Mouse (Mus musculus): Measurements from ENCODE around the gene Zfp106. TPM values are rescaled to one million over a fixed set of nuclear protein-coding genes. Genes with fewer than 3 reads are reported as not detected.

Gene Zfp106
- polyA plus RNA-seq (2014; fragmentation: Nextera tagmentation; extraction: Ambion mirVana), result 44.2 and 54.5 TPM in 2 replicates

GRCm38 (mm10) chr2:120563235-120563990 is at the start of gene Zfp106:
Zfp106 (minus strand) TSS chr2:120563843.
- H3K9me3 ChIP-seq (ENCODE audit: control insufficient read depth, low read length), result no peaks in the 10 kb centered on the region
- peak within 1 kb of the TSS; percentile 74 for H3K27ac ChIP-seq (ENCODE audit: low read depth, low read length)
- no peaks in the 10 kb centered on the region for H3K36me3 ChIP-seq (ENCODE audit: control insufficient read depth, insufficient read depth, low read length)
- H3K4me3 ChIP-seq (ENCODE audit: low read depth, low read length), result peak within 1 kb of the TSS; percentile 84
- H3K9ac ChIP-seq (replicated peaks; ENCODE audit: low read depth, low read length), result peak within 1 kb of the TSS; percentile 82
- H3K27me3 ChIP-seq (ENCODE audit: control insufficient read depth, insufficient read depth, low read length), result no peaks in the 10 kb centered on the region
- peaks cover 7% of the 10 kb centered on the region; the same call in 1 of the 2 replicates for H3K4me1 ChIP-seq (ENCODE audit: control insufficient read depth, insufficient read depth, low read length)
- H3K4me2 ChIP-seq (ENCODE audit: low read depth, low read length), result peak within 1 kb of the TSS; percentile 87
- WGBS, result under 1% methylated on average over 50 of the region's 50 CpGs
- ATAC-seq (ENCODE audit: low read depth), result peak; percentile 89

- H3K4me3 ChIP-seq (ENCODE audit: low read depth, low read length), result peak within 1 kb of the TSS; percentile 71
- peak within 1 kb of the TSS; percentile 79 for H3K9ac ChIP-seq (replicated peaks; ENCODE audit: low read depth, low read length)
- peaks cover 3% of the 10 kb centered on the region; the same call in 1 of the 2 replicates for H3K36me3 ChIP-seq (ENCODE audit: control insufficient read depth, insufficient read depth, low read length)
- ATAC-seq (ENCODE audit: low read depth), result peak; percentile 98
- peak within 1 kb of the TSS; percentile 89 for H3K4me2 ChIP-seq (ENCODE audit: low read depth, low read length)
- H3K9me3 ChIP-seq (ENCODE audit: control insufficient read depth, low read length), result no peaks in the 10 kb centered on the region
- peaks cover 16% of the 10 kb centered on the region for H3K4me1 ChIP-seq (ENCODE audit: control insufficient read depth, insufficient read depth, low read length)
- no peaks in the 10 kb centered on the region for H3K27me3 ChIP-seq (ENCODE audit: control insufficient read depth, insufficient read depth, low read length)
- H3K27ac ChIP-seq (ENCODE audit: low read depth, low read length), result peak within 1 kb of the TSS; percentile 89
- WGBS, result under 1% methylated on average over 52 of the region's 52 CpGs
These were observed 45.4 kb upstream of the Zfp106 start, which contains the start of the genes Haus2 and Lrrc57 for GRCm38 (mm10) chr2:120608830-120609723. Haus2 (plus strand) TSS chr2:120609383. Lrrc57 (minus strand) TSS chr2:120609520.

- ATAC-seq (ENCODE audit: low read depth), result no peak
- Histone ChIP-seq H3K27me3 (ENCODE audit: control insufficient read depth, insufficient read depth, low read length) (no peaks in the 10 kb centered on the region), H3K9ac (replicated peaks; ENCODE audit: low read depth, low read length) (no peak overlapping the region), H3K4me2 (ENCODE audit: low read depth, low read length) (no peak overlapping the region), H3K4me1 (ENCODE audit: control insufficient read depth, insufficient read depth, low read length) (peaks cover 16% of the 10 kb centered on the region), H3K4me3 (ENCODE audit: low read depth, low read length) (no peak overlapping the region), H3K36me3 (ENCODE audit: control insufficient read depth, insufficient read depth, low read length) (peaks cover 7% of the 10 kb centered on the region), H3K9me3 (ENCODE audit: control insufficient read depth, low read length) (no peaks in the 10 kb centered on the region), H3K27ac (ENCODE audit: low read depth, low read length) (no peak overlapping the region)
- WGBS, result 92% methylated on average over 6 of the region's 6 CpGs
These were observed 42.5 kb upstream of the Zfp106 start for GRCm38 (mm10) chr2:120606021-120606690.

- H3K9me3 ChIP-seq (ENCODE audit: control insufficient read depth, low read length), result no peaks in the 10 kb centered on the region
- peaks cover 20% of the 10 kb centered on the region for H3K36me3 ChIP-seq (ENCODE audit: control insufficient read depth, insufficient read depth, low read length)
- no peaks in the 10 kb centered on the region for H3K4me1 ChIP-seq (ENCODE audit: control insufficient read depth, insufficient read depth, low read length)
- H3K4me2 ChIP-seq (ENCODE audit: low read depth, low read length), result no peak overlapping the region
- H3K27me3 ChIP-seq (ENCODE audit: control insufficient read depth, insufficient read depth, low read length), result no peaks in the 10 kb centered on the region
- no peak overlapping the region for H3K9ac ChIP-seq (replicated peaks; ENCODE audit: low read depth, low read length)
- 91% methylated on average over 4 of the region's 4 CpGs for WGBS
- no peak overlapping the region for H3K4me3 ChIP-seq (ENCODE audit: low read depth, low read length)
- ATAC-seq (ENCODE audit: low read depth), result no peak
- no peak overlapping the region for H3K27ac ChIP-seq (ENCODE audit: low read depth, low read length)
These were observed 35.9 kb upstream of the Zfp106 start for GRCm38 (mm10) chr2:120599506-120599905.

- no peak overlapping the region for H3K9ac ChIP-seq (replicated peaks; ENCODE audit: low read depth, low read length)
- no peaks in the 10 kb centered on the region for H3K4me1 ChIP-seq (ENCODE audit: control insufficient read depth, insufficient read depth, low read length)
- H3K4me3 ChIP-seq (ENCODE audit: low read depth, low read length), result no peak overlapping the region
- ATAC-seq (ENCODE audit: low read depth), result no peak
- WGBS, result 91% methylated on average over 2 of the region's 2 CpGs
- no peaks in the 10 kb centered on the region for H3K27me3 ChIP-seq (ENCODE audit: control insufficient read depth, insufficient read depth, low read length)
- no peak overlapping the region for H3K4me2 ChIP-seq (ENCODE audit: low read depth, low read length)
- no peaks in the 10 kb centered on the region for H3K9me3 ChIP-seq (ENCODE audit: control insufficient read depth, low read length)
- no peak overlapping the region for H3K27ac ChIP-seq (ENCODE audit: low read depth, low read length)
- H3K36me3 ChIP-seq (ENCODE audit: control insufficient read depth, insufficient read depth, low read length), result peaks cover 15% of the 10 kb centered on the region
These were observed 34.1 kb upstream of the Zfp106 start for GRCm38 (mm10) chr2:120597734-120598133.

GRCm38 (mm10) chr2:120592227-120592626 is 28.6 kb upstream of the Zfp106 start:
- Histone ChIP-seq H3K9ac (replicated peaks; ENCODE audit: low read depth, low read length) (no peak overlapping the region), H3K36me3 (ENCODE audit: control insufficient read depth, insufficient read depth, low read length) (peaks cover 7% of the 10 kb centered on the region; the same call in 1 of the 2 replicates), H3K27ac (ENCODE audit: low read depth, low read length) (no peak overlapping the region), H3K4me2 (ENCODE audit: low read depth, low read length) (no peak overlapping the region), H3K4me3 (ENCODE audit: low read depth, low read length) (no peak overlapping the region), H3K27me3 (ENCODE audit: control insufficient read depth, insufficient read depth, low read length) (no peaks in the 10 kb centered on the region), H3K9me3 (ENCODE audit: control insufficient read depth, low read length) (no peaks in the 10 kb centered on the region), H3K4me1 (ENCODE audit: control insufficient read depth, insufficient read depth, low read length) (no peaks in the 10 kb centered on the region)
- 91% methylated on average over 1 of the region's 1 CpGs for WGBS
- ATAC-seq (ENCODE audit: low read depth), result no peak

- H3K4me1 ChIP-seq (ENCODE audit: control insufficient read depth, insufficient read depth, low read length), result no peaks in the 10 kb centered on the region
- H3K4me2 ChIP-seq (ENCODE audit: low read depth, low read length), result no peak overlapping the region
- no peak for ATAC-seq (ENCODE audit: low read depth)
- H3K27ac ChIP-seq (ENCODE audit: low read depth, low read length), result no peak overlapping the region
- 90% methylated on average over 5 of the region's 5 CpGs for WGBS
- H3K9me3 ChIP-seq (ENCODE audit: control insufficient read depth, low read length), result no peaks in the 10 kb centered on the region
- H3K27me3 ChIP-seq (ENCODE audit: control insufficient read depth, insufficient read depth, low read length), result no peaks in the 10 kb centered on the region
- H3K36me3 ChIP-seq (ENCODE audit: control insufficient read depth, insufficient read depth, low read length), result peaks cover 15% of the 10 kb centered on the region
- no peak overlapping the region for H3K9ac ChIP-seq (replicated peaks; ENCODE audit: low read depth, low read length)
- H3K4me3 ChIP-seq (ENCODE audit: low read depth, low read length), result no peak overlapping the region
These were observed 26.1 kb upstream of the Zfp106 start for GRCm38 (mm10) chr2:120589759-120590158.

GRCm38 (mm10) chr2:120578286-120578685 is 14.6 kb upstream of the Zfp106 start:
- Histone ChIP-seq H3K9me3 (ENCODE audit: control insufficient read depth, low read length) (no peaks in the 10 kb centered on the region), H3K27ac (ENCODE audit: low read depth, low read length) (no peak overlapping the region), H3K4me2 (ENCODE audit: low read depth, low read length) (no peak overlapping the region), H3K4me3 (ENCODE audit: low read depth, low read length) (no peak overlapping the region), H3K4me1 (ENCODE audit: control insufficient read depth, insufficient read depth, low read length) (no peaks in the 10 kb centered on the region), H3K36me3 (ENCODE audit: control insufficient read depth, insufficient read depth, low read length) (no peaks in the 10 kb centered on the region), H3K27me3 (ENCODE audit: control insufficient read depth, insufficient read depth, low read length) (no peaks in the 10 kb centered on the region), H3K9ac (replicated peaks; ENCODE audit: low read depth, low read length) (no peak overlapping the region)
- WGBS, result 88% methylated on average over 5 of the region's 5 CpGs
- no peak for ATAC-seq (ENCODE audit: low read depth)
